Mouse (Mus musculus) embryonic facial prominence, embryonic 15.5 days (tissue): ENCODE data around the gene Glis2. TPM values are rescaled to one million over a fixed set of nuclear protein-coding genes. Genes with fewer than 3 reads are reported as not detected.

Source experiments
- ATAC-seq: fragments of 200-750 bp; cut with Nextera tagmentation; 2 replicates; pipeline ENCODE4 v1.8.0; 2017; ENCODE audit warnings: low read depth, moderate TSS enrichment; ENCODE audit not compliant: insufficient number of reproducible peaks, low FRiP score, low TSS enrichment
- H3K27ac ChIP-seq: fragments of 300-500 bp; sonication (generic); replicated peaks from 2 replicates; pipeline ENCODE4 v1.5.1; 2015; ENCODE audit warnings: mild to moderate bottlenecking, inconsistent platforms
- H3K27me3 ChIP-seq: fragments of 300-500 bp; sonication (generic); 2 replicates; pipeline ENCODE4 v1.6.1; 2015; ENCODE audit warnings: inconsistent platforms
- H3K36me3 ChIP-seq: fragments of 300-500 bp; sonication (generic); 2 replicates; pipeline ENCODE4 v1.6.1; 2015; ENCODE audit warnings: mild to moderate bottlenecking, inconsistent platforms
- H3K4me1 ChIP-seq: fragments of 300-500 bp; sonication (generic); 2 replicates; pipeline ENCODE4 v1.6.1; 2015; ENCODE audit warnings: inconsistent platforms
- H3K4me2 ChIP-seq: fragments of 300-500 bp; sonication (generic); replicated peaks from 2 replicates; pipeline ENCODE4 v1.6.1; 2015; ENCODE audit warnings: mild to moderate bottlenecking, inconsistent platforms
- H3K4me3 ChIP-seq: fragments of 300-500 bp; sonication (generic); replicated peaks from 2 replicates; pipeline ENCODE4 v1.5.1; 2015; ENCODE audit warnings: mild to moderate bottlenecking, inconsistent platforms
- H3K9ac ChIP-seq: fragments of 300-500 bp; sonication (generic); 2 replicates; pipeline ENCODE4 v1.6.1; 2015; ENCODE audit warnings: inconsistent platforms
- H3K9me3 ChIP-seq: fragments of 300-500 bp; sonication (generic); replicated peaks from 2 replicates; pipeline ENCODE4 v1.6.1; 2016; ENCODE audit warnings: inconsistent platforms
- WGBS: fragments of 180-500 bp; shearing (Covaris S2); methylation state at CpG from one replicate; pipeline ENCODE4 v1.1.7; 2015; 5-methylcytosine and 5-hydroxymethylcytosine counted together
- polyA plus RNA-seq: library from polyadenylated mRNA; unstranded; fragments of >200 nt; fragmentation: Nextera tagmentation; extraction: Ambion mirVana; gene quantifications from 2 replicates; pipeline ENCODE4 v1.2.1, GENCODE M21; 2015

Gene Glis2
- 33.2 and 33.4 TPM in 2 replicates for polyA plus RNA-seq

- 1% methylated on average over 29 of the region's 74 CpGs for WGBS
- Histone ChIP-seq H3K4me1 (peaks cover 55% of the 10 kb centered on the region), H3K36me3 (peaks cover 4% of the 10 kb centered on the region), H3K4me3 (peak within 1 kb of the TSS; percentile 82), H3K4me2 (peak within 1 kb of the TSS; percentile 90), H3K27me3 (no peaks in the 10 kb centered on the region), H3K27ac (peak within 1 kb of the TSS; percentile 94), H3K9me3 (no peaks in the 10 kb centered on the region), H3K9ac (peak within 1 kb of the TSS; percentile 86)
- ATAC-seq: peak; percentile 91
Measured at GRCm38 (mm10) chr16:4593971-4594813, at the start of gene Glis2. Glis2 (plus strand) TSS chr16:4594713.

GRCm38 (mm10) chr16:4544845-4545244 lies 49.7 kb upstream of the Glis2 start:
- no peak overlapping the region for H3K9ac ChIP-seq
- H3K9me3 ChIP-seq: no peaks in the 10 kb centered on the region
- H3K36me3 ChIP-seq: peaks cover 44% of the 10 kb centered on the region
- H3K4me1 ChIP-seq: peaks cover 10% of the 10 kb centered on the region
- H3K4me3 ChIP-seq: no peak overlapping the region
- no peaks in the 10 kb centered on the region for H3K27me3 ChIP-seq
- 82% methylated on average over 9 of the region's 9 CpGs for WGBS
- H3K4me2 ChIP-seq: no peak overlapping the region
- no peak overlapping the region for H3K27ac ChIP-seq
- ATAC-seq: no peak

- Histone ChIP-seq H3K9ac (no peak overlapping the region), H3K4me3 (no peak overlapping the region), H3K4me1 (peaks cover 20% of the 10 kb centered on the region), H3K9me3 (no peaks in the 10 kb centered on the region), H3K27ac (no peak overlapping the region), H3K27me3 (no peaks in the 10 kb centered on the region), H3K36me3 (peaks cover 48% of the 10 kb centered on the region), H3K4me2 (no peak overlapping the region)
- WGBS: 94% methylated on average over 8 of the region's 8 CpGs
- no peak for ATAC-seq
Measured at GRCm38 (mm10) chr16:4546838-4547237, 47.7 kb upstream of the Glis2 start.

- 81% methylated on average over 5 of the region's 5 CpGs for WGBS
- Histone ChIP-seq H3K4me3 (no peak overlapping the region), H3K27ac (no peak overlapping the region), H3K36me3 (peaks cover 48% of the 10 kb centered on the region), H3K9me3 (no peaks in the 10 kb centered on the region), H3K9ac (no peak overlapping the region), H3K27me3 (no peaks in the 10 kb centered on the region), H3K4me1 (peaks cover 22% of the 10 kb centered on the region), H3K4me2 (no peak overlapping the region)
- no peak for ATAC-seq
Measured at GRCm38 (mm10) chr16:4547611-4548010, 46.9 kb upstream of the Glis2 start.

- Histone ChIP-seq H3K4me1 (peaks cover 32% of the 10 kb centered on the region), H3K9ac (no peak overlapping the region), H3K27me3 (no peaks in the 10 kb centered on the region), H3K9me3 (no peaks in the 10 kb centered on the region), H3K4me3 (no peak overlapping the region), H3K4me2 (no peak overlapping the region), H3K27ac (no peak overlapping the region), H3K36me3 (peaks cover 48% of the 10 kb centered on the region)
- ATAC-seq: no peak
- WGBS: 88% methylated on average over 18 of the region's 18 CpGs
Measured at GRCm38 (mm10) chr16:4548953-4549688, 45.4 kb upstream of the Glis2 start.

- Histone ChIP-seq H3K4me2 (no peak overlapping the region), H3K4me1 (peaks cover 43% of the 10 kb centered on the region), H3K27me3 (no peaks in the 10 kb centered on the region), H3K9ac (no peak overlapping the region), H3K4me3 (no peak overlapping the region), H3K9me3 (no peaks in the 10 kb centered on the region), H3K27ac (peak overlapping the region; percentile 95), H3K36me3 (peaks cover 34% of the 10 kb centered on the region)
- peak; percentile 48; the same call in 1 of the 2 replicates for ATAC-seq
- 27% methylated on average over 13 of the region's 13 CpGs for WGBS
Measured at GRCm38 (mm10) chr16:4551056-4551455, 43.5 kb upstream of the Glis2 start.

- ATAC-seq: no peak
- Histone ChIP-seq H3K4me1 (peaks cover 48% of the 10 kb centered on the region), H3K4me3 (no peak overlapping the region), H3K27me3 (no peaks in the 10 kb centered on the region), H3K9ac (no peak overlapping the region), H3K27ac (peak overlapping the region; percentile 95), H3K9me3 (no peaks in the 10 kb centered on the region), H3K4me2 (no peak overlapping the region), H3K36me3 (peaks cover 27% of the 10 kb centered on the region)
- 80% methylated on average over 12 of the region's 12 CpGs for WGBS
Measured at GRCm38 (mm10) chr16:4551885-4552284, 42.6 kb upstream of the Glis2 start.

- Histone ChIP-seq H3K27ac (peak overlapping the region; percentile 95), H3K4me3 (0 out of 2 replicates have a peak overlapping the region, but pooled peaks have one; percentile 1), H3K36me3 (peaks cover 24% of the 10 kb centered on the region), H3K9me3 (no peaks in the 10 kb centered on the region), H3K27me3 (no peaks in the 10 kb centered on the region), H3K4me2 (peak overlapping the region; percentile 27), H3K9ac (no peak overlapping the region), H3K4me1 (peaks cover 59% of the 10 kb centered on the region)
- ATAC-seq: peak; percentile 85
- 17% methylated on average over 6 of the region's 6 CpGs for WGBS
Measured at GRCm38 (mm10) chr16:4552829-4553550, 41.5 kb upstream of the Glis2 start.

GRCm38 (mm10) chr16:4555555-4555954 lies 39.0 kb upstream of the Glis2 start:
- ATAC-seq: no peak
- peaks cover 7% of the 10 kb centered on the region; the same call in 1 of the 2 replicates for H3K36me3 ChIP-seq
- 96% methylated on average over 1 of the region's 1 CpGs for WGBS
- no peak overlapping the region for H3K4me3 ChIP-seq
- H3K4me2 ChIP-seq: no peak overlapping the region
- H3K27ac ChIP-seq: no peak overlapping the region
- H3K4me1 ChIP-seq: peaks cover 64% of the 10 kb centered on the region
- no peaks in the 10 kb centered on the region for H3K27me3 ChIP-seq
- no peak overlapping the region for H3K9ac ChIP-seq
- no peaks in the 10 kb centered on the region for H3K9me3 ChIP-seq

GRCm38 (mm10) chr16:4557085-4557484 lies 37.4 kb upstream of the Glis2 start:
- no peaks in the 10 kb centered on the region for H3K27me3 ChIP-seq
- H3K36me3 ChIP-seq: 0 out of 2 replicates have a peak, but pooled peaks cover 4% of the 10 kb centered on the region
- peak overlapping the region; percentile 60 for H3K4me3 ChIP-seq
- 61% methylated on average over 1 of the region's 1 CpGs for WGBS
- ATAC-seq: no peak
- peak overlapping the region; percentile 90 for H3K4me2 ChIP-seq
- no peaks in the 10 kb centered on the region for H3K9me3 ChIP-seq
- H3K4me1 ChIP-seq: peaks cover 57% of the 10 kb centered on the region
- peak overlapping the region; percentile 96; the same call in 1 of the 2 replicates for H3K27ac ChIP-seq
- no peak overlapping the region for H3K9ac ChIP-seq

GRCm38 (mm10) chr16:4557949-4558348 lies 36.6 kb upstream of the Glis2 start:
- Histone ChIP-seq H3K9ac (peak overlapping the region; percentile 55), H3K4me3 (peak overlapping the region; percentile 60), H3K4me2 (peak overlapping the region; percentile 90), H3K36me3 (0 out of 2 replicates have a peak, but pooled peaks cover 4% of the 10 kb centered on the region), H3K27ac (peak overlapping the region; percentile 96), H3K4me1 (peaks cover 48% of the 10 kb centered on the region), H3K27me3 (no peaks in the 10 kb centered on the region), H3K9me3 (no peaks in the 10 kb centered on the region)
- WGBS: under 1% methylated on average over 19 of the region's 19 CpGs
- ATAC-seq: peak; percentile 43
